Mouse (Mus musculus) stomach, embryonic 16.5 days (tissue): Measurements from ENCODE around the gene Smarcc1. TPM values are rescaled to one million over a fixed set of nuclear protein-coding genes. Genes with fewer than 3 reads are reported as not detected.

Experiments
- ATAC-seq: fragments of 200-750 bp; cut with Nextera tagmentation; 2 replicates; pipeline ENCODE4 v1.8.0; 2017; ENCODE audit warnings: moderate number of reproducible peaks, moderate TSS enrichment; ENCODE audit not compliant: insufficient read depth, low FRiP score
- H3K27ac ChIP-seq: fragments of 300-500 bp; sonication (generic); 2 replicates; pipeline ENCODE4 v1.5.1; 2014; ENCODE audit warnings: low read length
- H3K27me3 ChIP-seq: fragments of 300-500 bp; sonication (generic); 2 replicates; pipeline ENCODE4 v1.6.1; 2014; ENCODE audit warnings: low read length, control low read depth, mixed read lengths; ENCODE audit not compliant: control insufficient read depth, insufficient read depth
- H3K36me3 ChIP-seq: fragments of 300-500 bp; sonication (generic); 2 replicates; pipeline ENCODE4 v1.6.1; 2014; ENCODE audit warnings: low read length; ENCODE audit not compliant: control insufficient read depth, insufficient read depth
- H3K4me1 ChIP-seq: fragments of 300-500 bp; sonication (generic); 2 replicates; pipeline ENCODE4 v1.6.1; 2014; ENCODE audit warnings: low read length, control low read depth, mixed read lengths; ENCODE audit not compliant: control insufficient read depth, insufficient read depth
- H3K4me2 ChIP-seq: fragments of 300-500 bp; sonication (generic); 2 replicates; pipeline ENCODE4 v1.6.1; 2014; ENCODE audit warnings: low read depth, low read length, mixed read lengths
- H3K4me3 ChIP-seq: fragments of 300-500 bp; sonication (generic); replicated peaks from 2 replicates; pipeline ENCODE4 v1.5.1; 2014; ENCODE audit warnings: mild to moderate bottlenecking, low read length
- H3K9ac ChIP-seq: fragments of 300-500 bp; sonication (generic); 2 replicates; pipeline ENCODE4 v1.6.1; 2014; ENCODE audit warnings: low read length
- H3K9me3 ChIP-seq: fragments of 300-500 bp; sonication (generic); replicated peaks from 2 replicates; pipeline ENCODE4 v1.6.1; 2016; ENCODE audit warnings: low read length, control low read depth; ENCODE audit not compliant: control insufficient read depth
- WGBS: fragments of 180-500 bp; shearing (Covaris S2); extraction: QIAGEN DNeasy Blood & Tissue Kit; methylation state at CpG from one replicate; pipeline ENCODE4 v1.1.7; 2014; 5-methylcytosine and 5-hydroxymethylcytosine counted together
- polyA plus RNA-seq: library from polyadenylated mRNA; unstranded; fragments of >200 nt; fragmentation: Nextera tagmentation; extraction: Ambion mirVana; gene quantifications from 2 replicates; pipeline ENCODE4 v1.2.1, GENCODE M21; 2015

Gene Smarcc1
- polyA plus RNA-seq, 1 experiment from 2014 or later, result 61.8 TPM

DNA sequence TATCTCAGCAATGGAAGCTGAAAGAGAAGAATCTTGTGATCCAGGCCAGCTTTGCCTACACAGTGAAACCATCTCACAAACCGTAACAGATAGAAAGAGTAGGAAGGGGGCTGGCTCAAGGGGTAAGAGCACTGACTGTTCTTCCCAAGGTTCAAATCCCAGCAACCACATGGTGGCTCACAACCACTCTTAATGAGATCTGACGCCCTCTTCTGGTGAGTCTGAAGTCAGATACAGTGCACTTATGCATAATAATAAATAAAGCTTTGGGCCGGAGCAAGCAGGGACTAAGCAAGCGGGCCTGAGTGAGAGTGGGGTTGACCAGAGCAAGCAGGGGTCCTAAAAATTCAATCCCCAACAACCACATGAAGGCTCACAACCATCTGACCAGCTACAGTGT lies 24.2 kb upstream of the Smarcc1 start:
- ATAC-seq, result no peak
- Histone ChIP-seq H3K4me3 (no peak overlapping the region), H3K9me3 (no peaks in the 10 kb centered on the region), H3K36me3 (peaks cover 30% of the 10 kb centered on the region), H3K4me2 (no peak overlapping the region), H3K4me1 (no peaks in the 10 kb centered on the region), H3K27ac (no peak overlapping the region), H3K27me3 (no peaks in the 10 kb centered on the region), H3K9ac (no peak overlapping the region)
- 80% methylated on average over 4 of the region's 4 CpGs for WGBS

DNA sequence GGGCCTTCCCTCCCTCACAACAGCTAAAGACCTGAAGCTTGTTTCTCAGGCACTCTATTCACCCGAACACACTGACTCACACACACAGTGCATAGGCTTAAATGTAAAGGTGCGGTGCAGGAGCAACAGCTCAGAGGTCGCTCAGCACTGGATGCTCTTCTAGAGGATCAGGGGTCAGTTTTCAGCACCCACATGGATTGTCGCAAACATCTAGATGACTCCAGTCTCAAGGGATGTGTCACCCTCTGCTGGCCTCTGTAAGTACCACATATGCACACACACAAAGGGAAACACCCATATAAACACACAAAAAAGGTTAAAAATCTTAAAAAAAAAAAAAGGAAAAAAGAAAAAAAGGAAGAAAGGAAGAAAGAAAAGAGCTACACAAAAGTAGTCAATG lies 22.7 kb upstream of the Smarcc1 start:
- H3K36me3 ChIP-seq, result peaks cover 24% of the 10 kb centered on the region
- no peak overlapping the region for H3K4me3 ChIP-seq
- H3K4me1 ChIP-seq, result peaks cover under 1% of the 10 kb centered on the region; the same call in 1 of the 2 replicates
- H3K27me3 ChIP-seq, result no peaks in the 10 kb centered on the region
- no peak for ATAC-seq
- H3K9me3 ChIP-seq, result no peaks in the 10 kb centered on the region
- WGBS, result 95% methylated on average over 4 of the region's 4 CpGs
- H3K27ac ChIP-seq, result no peak overlapping the region
- no peak overlapping the region for H3K9ac ChIP-seq
- no peak overlapping the region for H3K4me2 ChIP-seq

DNA sequence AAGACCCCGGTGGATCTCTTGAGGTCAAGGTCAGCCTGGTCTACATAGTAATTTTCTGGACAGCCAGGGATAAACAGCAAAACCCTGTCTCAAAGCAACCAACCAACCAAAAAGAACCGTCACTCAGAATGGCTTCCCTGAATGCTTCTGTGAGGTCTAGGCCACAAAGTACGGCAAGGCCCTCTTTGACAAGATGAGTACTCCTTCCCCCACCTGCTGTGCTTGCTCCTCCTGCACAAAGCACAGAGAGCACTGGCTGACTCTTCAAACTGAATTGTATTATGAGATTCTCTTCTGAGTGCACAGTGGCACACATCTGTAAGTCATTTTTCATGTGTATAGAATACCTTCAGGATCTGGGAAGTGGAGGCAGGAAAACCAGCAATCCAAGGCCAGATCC lies 19.7 kb upstream of the Smarcc1 start:
- ATAC-seq, result no peak
- Histone ChIP-seq H3K4me1 (peaks cover 13% of the 10 kb centered on the region), H3K27me3 (no peaks in the 10 kb centered on the region), H3K4me2 (no peak overlapping the region), H3K27ac (no peak overlapping the region), H3K36me3 (peaks cover 13% of the 10 kb centered on the region), H3K9ac (no peak overlapping the region), H3K9me3 (no peaks in the 10 kb centered on the region), H3K4me3 (no peak overlapping the region)
- WGBS, result 95% methylated on average over 3 of the region's 3 CpGs

DNA sequence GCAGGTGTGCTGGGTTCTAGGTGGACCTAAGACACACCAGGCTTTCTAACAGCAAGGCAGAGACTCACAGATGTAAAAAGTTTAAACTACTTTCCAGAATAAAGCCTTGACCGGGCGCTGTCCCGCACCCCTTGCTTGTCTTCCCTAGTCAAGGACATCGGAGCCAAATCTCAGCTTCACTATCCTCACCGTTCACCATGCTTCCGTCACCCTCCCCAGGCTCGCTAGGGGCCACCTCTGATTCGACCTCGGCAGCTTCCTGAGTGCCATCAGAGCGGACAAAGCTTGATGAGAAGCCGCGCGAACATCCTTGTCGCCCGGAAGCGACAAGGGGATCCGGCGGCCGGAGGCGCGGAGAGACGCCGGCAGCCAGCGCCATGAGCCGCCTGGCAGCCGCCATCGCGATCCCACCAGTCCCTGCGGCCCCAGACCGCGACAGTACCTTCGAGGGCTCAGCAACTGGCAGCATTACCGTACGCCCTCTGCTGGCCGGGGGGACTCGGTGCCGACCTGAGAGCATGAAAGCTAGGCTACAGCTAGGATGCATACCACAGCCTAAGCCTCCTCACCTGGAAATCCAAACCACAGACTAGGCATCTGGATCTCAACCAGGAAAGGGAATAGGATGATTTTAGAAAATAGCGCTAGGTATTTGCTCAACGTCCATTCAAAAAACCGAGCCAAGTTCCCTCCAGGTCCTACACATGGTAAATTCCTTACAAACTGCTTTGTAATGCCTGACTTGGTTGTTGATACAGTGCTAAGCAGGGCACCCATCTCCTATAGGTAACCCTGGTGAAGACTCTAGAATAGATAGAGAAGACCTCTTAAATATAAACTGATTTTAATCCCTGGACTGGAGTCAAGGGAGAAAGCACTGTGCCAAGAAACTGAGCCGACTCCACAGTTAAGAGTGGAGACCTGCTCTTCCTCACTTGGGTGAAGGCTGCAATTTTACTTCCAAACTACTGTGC lies 16.6 kb upstream of the Smarcc1 start:
- Histone ChIP-seq H3K9me3 (no peaks in the 10 kb centered on the region), H3K4me3 (peak overlapping the region; percentile 93), H3K36me3 (peaks cover 6% of the 10 kb centered on the region; the same call in 1 of the 2 replicates), H3K4me2 (peak overlapping the region; percentile 80), H3K9ac (peak overlapping the region; percentile 91), H3K27ac (no peak overlapping the region; the same call in 1 of the 2 replicates), H3K27me3 (no peaks in the 10 kb centered on the region), H3K4me1 (peaks cover 13% of the 10 kb centered on the region)
- ATAC-seq, result peak; percentile 94
- WGBS, result 2% methylated on average over 41 of the region's 41 CpGs

DNA sequence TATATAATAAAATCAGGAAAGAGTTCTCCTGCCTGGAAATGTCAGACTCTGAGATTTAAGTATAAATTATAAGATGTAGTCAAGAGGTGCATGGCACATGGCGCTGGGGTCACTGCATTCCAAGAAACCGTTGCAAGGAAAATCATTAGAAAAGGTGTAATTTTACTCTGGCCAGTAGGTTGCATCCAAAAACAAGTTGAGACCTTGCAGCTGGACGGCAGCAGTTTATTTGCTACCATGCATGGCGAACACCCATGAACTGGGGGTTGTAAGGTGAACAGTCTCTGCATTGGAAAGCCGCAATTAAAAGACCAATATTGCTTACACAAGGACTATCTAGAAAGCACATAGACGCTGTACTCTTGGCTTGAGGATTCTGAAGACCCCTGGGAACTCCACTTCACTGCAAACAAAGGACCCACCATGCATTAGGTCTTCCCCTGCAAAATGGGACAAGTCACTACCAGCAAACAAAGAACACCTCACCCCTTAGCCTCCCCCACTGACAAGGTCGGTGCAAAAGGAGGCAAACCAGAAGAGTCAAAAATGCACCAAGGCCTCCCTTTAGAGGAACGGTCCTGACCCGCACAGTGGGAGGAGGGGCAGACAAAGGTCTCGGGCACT lies 1.0 kb upstream of the Smarcc1 start:
- Histone ChIP-seq H3K27ac (peak overlapping the region; percentile 98), H3K27me3 (no peaks in the 10 kb centered on the region), H3K4me3 (peak overlapping the region; percentile 72), H3K4me1 (peaks cover 6% of the 10 kb centered on the region), H3K9ac (peak overlapping the region; percentile 84), H3K36me3 (0 out of 2 replicates have a peak, but pooled peaks cover 2% of the 10 kb centered on the region), H3K4me2 (peak overlapping the region; percentile 76), H3K9me3 (no peaks in the 10 kb centered on the region)
- 6% methylated on average over 10 of the region's 10 CpGs for WGBS
- ATAC-seq, result no peak

DNA sequence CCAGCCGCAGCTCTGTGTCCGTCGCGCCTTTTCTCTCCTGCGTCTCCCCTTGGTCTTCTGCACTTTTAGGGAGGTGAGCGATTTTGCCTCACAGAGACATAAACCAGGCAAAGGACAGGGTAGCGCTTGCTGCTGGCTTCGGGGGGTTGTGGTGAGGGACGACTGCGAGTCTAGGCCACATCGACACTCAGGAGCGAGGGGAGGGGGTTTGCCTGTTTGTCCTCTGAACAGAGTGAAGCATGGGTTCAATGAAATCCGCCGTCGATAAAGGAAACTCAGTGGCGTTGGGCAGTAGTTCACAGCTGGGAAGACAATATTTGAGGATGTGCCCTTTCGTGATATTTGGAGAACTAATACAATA lies 251 bp downstream of the Smarcc1 start, which contains the start of gene Dhx30:
TSS of gene Dhx30 (minus strand) at position 52 of the 361 bp plus-strand sequence.
- WGBS, result under 1% methylated on average over 17 of the region's 17 CpGs
- ATAC-seq, result no peak

DNA sequence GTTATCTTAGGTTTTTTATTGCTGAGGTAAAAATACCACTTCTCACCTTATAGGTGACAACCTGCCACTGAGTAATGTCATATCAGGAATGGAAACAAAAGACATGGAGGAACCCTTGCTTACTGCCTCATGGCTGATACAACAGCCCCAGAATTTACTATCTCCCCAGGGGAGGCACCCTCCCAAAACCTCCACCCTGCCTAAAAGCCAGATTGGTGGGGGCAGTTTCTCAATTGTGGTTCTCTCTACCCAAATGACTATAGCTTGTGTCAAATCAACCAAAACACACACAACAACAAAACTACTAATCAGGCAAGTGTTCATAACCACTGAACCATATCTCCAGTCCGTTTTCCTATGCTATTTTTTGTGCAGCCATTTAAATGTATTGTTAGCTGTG lies 741 bp downstream of the Smarcc1 start:
- Histone ChIP-seq H3K4me2 (peak overlapping the region; percentile 76), H3K27me3 (no peaks in the 10 kb centered on the region), H3K4me3 (peak overlapping the region; percentile 72), H3K27ac (no peak overlapping the region), H3K9me3 (no peaks in the 10 kb centered on the region), H3K9ac (peak overlapping the region; percentile 84), H3K36me3 (no peaks in the 10 kb centered on the region), H3K4me1 (peaks cover 6% of the 10 kb centered on the region)
- no peak for ATAC-seq
- 60% methylated on average over 1 of the region's 1 CpGs for WGBS

More for the DNA sequence above, 251 bp downstream of the Smarcc1 start, which contains the start of gene Dhx30:
- Histone ChIP-seq H3K9me3 (no peaks in the 10 kb centered on the region), H3K27ac (peak within 1 kb of the TSS; percentile 98), H3K4me3 (peak within 1 kb of the TSS; percentile 72), H3K9ac (peak within 1 kb of the TSS; percentile 84), H3K4me2 (peak within 1 kb of the TSS; percentile 76), H3K4me1 (peaks cover 6% of the 10 kb centered on the region), H3K27me3 (no peaks in the 10 kb centered on the region), H3K36me3 (no peaks in the 10 kb centered on the region)

DNA sequence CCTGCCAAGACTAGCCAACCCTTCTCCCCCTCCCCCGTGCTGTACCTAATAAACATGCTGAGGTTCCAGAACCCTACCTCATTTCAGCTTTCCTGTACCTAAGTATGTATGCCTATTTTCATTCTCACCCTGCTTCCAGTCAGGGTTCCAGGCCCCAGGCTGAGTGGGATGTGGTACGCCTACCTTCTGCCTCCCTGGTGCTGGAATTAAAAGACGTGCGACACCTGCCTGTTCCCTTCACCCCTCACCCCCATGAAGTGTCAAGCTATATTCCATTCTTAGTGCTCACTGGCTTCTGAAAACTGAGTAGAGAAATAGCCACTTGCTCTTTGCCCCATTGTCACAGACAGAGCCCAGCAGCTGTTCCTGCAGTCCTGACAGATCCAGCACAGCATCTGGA lies 3.9 kb downstream of the Smarcc1 start:
- no peak for ATAC-seq
- H3K4me1 ChIP-seq, result peaks cover 6% of the 10 kb centered on the region
- no peaks in the 10 kb centered on the region for H3K9me3 ChIP-seq
- H3K4me3 ChIP-seq, result no peak overlapping the region
- no peak overlapping the region for H3K4me2 ChIP-seq
- H3K9ac ChIP-seq, result no peak overlapping the region
- 78% methylated on average over 4 of the region's 4 CpGs for WGBS
- no peak overlapping the region for H3K27ac ChIP-seq
- no peaks in the 10 kb centered on the region for H3K27me3 ChIP-seq
- no peaks in the 10 kb centered on the region for H3K36me3 ChIP-seq

DNA sequence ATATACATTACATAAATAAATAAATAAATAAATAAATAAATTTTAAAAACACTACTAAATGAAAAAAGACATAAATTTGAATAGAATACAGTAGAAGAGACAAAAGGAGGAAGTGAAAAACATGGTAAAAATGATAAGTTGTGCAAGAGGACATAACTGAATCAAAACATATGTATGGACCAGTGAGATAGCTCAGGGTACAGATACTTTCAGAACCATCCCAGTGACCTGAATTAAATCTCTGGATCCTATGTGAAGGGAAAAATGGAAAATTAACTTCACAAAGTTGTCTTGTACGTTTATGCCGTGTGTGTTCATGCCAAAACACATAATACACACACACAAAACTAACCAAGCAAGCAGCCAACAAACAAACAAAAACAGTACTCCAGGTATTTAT lies 5.8 kb downstream of the Smarcc1 start:
- Histone ChIP-seq H3K9me3 (no peaks in the 10 kb centered on the region), H3K4me2 (no peak overlapping the region), H3K4me3 (no peak overlapping the region), H3K9ac (no peak overlapping the region), H3K36me3 (no peaks in the 10 kb centered on the region), H3K4me1 (peaks cover 4% of the 10 kb centered on the region), H3K27ac (no peak overlapping the region), H3K27me3 (no peaks in the 10 kb centered on the region)
- ATAC-seq, result no peak
- 83% methylated on average over 2 of the region's 2 CpGs for WGBS
